Mouse (Mus musculus): ENCODE measurements around the gene Gnpnat1.

Gnpnat1 gene

GRCm38 (mm10) chr14:45403651-45404050, 1.1 kb downstream of the Gnpnat1 start:
- no peak for DNase-seq (ENCODE audit: low spot score in 2 of 2)

GRCm38 (mm10) chr14:45399836-45400235, 4.9 kb downstream of the Gnpnat1 start:
- DNase-seq (ENCODE audit: low spot score in 2 of 2): no peak

GRCm38 (mm10) chr14:45389194-45389593, 15.5 kb downstream of the Gnpnat1 start:
- no peak for DNase-seq (ENCODE audit: low spot score in 2 of 2)

- DNase-seq (ENCODE audit: low spot score in 2 of 2): peak; percentile 66 to 67
These were observed 16.1 kb downstream of the Gnpnat1 start for GRCm38 (mm10) chr14:45388345-45389181.

DNA sequence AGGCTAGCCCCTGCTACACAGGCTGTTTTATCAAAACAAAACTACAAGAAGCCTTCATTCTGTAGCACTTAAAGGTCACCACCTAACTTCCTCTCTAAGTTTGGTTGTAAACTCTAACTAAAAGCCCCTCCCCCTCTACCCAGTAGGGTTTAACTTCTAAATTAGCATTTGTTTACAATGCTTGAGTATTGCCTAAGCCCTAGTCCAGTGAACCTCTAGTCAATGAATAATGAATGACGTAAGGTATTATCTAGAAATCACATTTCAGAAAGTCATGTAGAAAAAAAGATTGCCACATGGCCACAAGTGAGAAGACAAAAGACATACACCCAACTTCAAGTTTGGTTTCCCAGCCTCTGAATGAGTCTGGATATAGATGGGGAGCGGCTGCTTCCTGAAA, 17.2 kb downstream of the Gnpnat1 start:
- no peak for DNase-seq (ENCODE audit: low spot score in 2 of 2)

- DNase-seq (ENCODE audit: low spot score in 2 of 2): no peak
These were observed 19.1 kb downstream of the Gnpnat1 start for GRCm38 (mm10) chr14:45385596-45385995.

- no peak for DNase-seq (ENCODE audit: low spot score in 2 of 2)
These were observed 21.8 kb downstream of the Gnpnat1 start for GRCm38 (mm10) chr14:45382912-45383311.

DNA sequence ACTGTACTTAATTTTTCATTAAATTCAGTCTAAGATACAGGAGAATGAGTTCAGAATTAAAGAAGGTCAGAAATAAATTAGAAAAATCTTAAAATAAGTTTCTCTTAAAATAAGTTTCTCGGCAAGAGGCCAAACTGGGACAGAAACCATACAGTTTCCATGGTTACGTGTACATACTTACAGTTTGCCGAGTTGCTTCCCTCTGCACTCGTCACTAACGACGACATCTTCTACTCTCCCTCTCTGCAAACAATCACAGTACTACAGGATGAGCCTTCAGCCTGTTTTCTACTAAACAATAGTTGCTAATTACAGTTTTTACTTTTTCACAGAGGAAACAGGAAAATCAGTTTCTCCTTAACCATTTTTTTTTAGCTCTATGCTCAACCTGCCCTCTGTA, 24.0 kb downstream of the Gnpnat1 start:
- no peak for DNase-seq (ENCODE audit: low spot score in 2 of 2)

- no peak for DNase-seq (ENCODE audit: low spot score in 2 of 2)
These were observed 25.9 kb downstream of the Gnpnat1 start for GRCm38 (mm10) chr14:45378771-45379170.

- DNase-seq (ENCODE audit: low spot score in 2 of 2): no peak
These were observed 39.5 kb downstream of the Gnpnat1 start for GRCm38 (mm10) chr14:45365196-45365587.

- no peak for DNase-seq (ENCODE audit: low spot score in 2 of 2)
These were observed 40.2 kb downstream of the Gnpnat1 start for GRCm38 (mm10) chr14:45364211-45365195.

DNA sequence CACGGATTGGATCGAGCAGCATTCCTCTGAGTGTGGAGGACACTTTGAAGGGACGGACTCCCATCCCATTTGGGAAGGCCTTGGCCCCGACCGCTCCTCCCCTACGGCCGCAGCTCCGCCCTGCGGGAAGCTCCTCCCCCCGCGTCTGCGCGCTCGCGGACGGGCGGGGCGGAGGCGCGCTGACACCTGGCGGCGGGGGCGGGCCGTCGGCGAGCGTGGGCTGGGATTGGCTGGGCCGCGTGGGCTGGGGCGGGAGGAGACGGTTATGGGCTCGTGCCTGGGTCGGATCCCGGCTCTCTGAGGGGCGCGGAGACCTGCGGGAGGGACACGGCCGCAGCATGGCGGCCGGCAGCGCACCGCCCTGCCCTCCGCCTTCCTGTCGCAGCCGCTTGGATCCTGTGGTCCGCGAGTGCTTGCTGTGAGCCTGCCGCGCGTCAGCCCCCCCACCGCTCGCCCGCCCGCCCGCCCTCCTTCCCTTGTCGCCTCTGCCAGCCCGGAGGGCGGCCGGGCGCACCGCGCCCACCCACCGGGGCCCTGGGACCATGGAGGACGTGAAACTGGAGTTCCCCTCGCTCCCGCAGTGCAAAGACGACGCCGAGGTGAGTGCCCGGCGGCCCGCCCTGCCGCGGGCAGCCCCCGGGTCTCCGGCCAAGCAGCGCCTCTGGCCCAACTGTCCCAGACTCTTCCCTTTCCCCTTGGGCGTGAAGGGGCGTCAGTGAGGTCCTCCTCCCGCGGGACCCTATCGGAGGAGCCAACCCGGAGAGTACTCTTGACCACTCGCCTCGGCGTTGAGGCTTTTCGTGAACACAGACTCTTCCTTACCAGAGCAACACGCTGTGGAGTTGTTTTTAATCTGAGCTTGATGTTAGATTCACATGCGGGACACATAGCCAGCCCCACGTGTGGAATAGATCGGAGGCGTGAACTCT, 53.5 kb downstream of the Gnpnat1 start, which contains the start of gene Styx:
Gene Styx (plus strand): TSS at position 163 of the 929 bp plus-strand sequence.
- peak; percentile 95 for DNase-seq (ENCODE audit: low spot score in 2 of 2)

GRCm38 (mm10) chr14:45329589-45330181, 75.0 kb downstream of the Gnpnat1 start, which contains the start of gene Psmc6:
Gene Psmc6 (plus strand): TSS chr14:45329788.
- peak; percentile 78 to 86 for DNase-seq (ENCODE audit: low spot score in 2 of 2)

- DNase-seq (ENCODE audit: low spot score in 2 of 2): no peak
These were observed 75.6 kb downstream of the Gnpnat1 start for GRCm38 (mm10) chr14:45329018-45329588.

DNA sequence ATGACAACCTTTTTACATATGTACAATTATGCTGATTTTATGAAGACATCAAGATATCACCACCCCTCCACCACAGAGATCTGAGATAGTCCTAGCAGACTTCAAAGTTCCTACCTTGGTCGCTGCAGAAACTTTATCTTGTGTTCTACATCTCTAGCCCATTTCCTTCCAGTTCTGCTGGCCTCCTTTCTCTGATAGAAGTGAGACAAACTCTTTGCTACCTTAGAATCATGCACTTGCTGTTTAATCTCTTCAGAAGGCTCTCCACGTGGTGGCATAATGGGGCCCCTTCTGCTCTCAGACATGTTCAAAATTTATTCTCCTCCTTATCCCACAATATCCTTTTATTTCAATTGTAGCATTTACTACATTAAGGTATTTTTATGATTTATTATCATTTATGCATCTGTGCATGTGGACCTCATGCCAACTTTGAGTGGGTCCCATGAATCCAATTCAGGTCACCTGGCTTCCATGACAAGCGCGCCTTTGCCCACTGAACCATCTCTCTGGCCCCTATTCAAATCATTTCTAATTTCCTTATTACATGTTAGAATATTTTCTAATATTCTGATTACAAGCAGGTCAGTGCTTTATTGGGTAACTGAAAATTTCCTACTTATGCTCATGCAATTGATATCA, 76.5 kb downstream of the Gnpnat1 start:
- DNase-seq (ENCODE audit: low spot score in 2 of 2): no peak
